Mouse (Mus musculus): ENCODE measurements around the gene Cbx1. TPM values are rescaled to one million over a fixed set of nuclear protein-coding genes. Genes with fewer than 3 reads are reported as not detected.

The Cbx1 gene
- polyA plus RNA-seq, 1 experiment from 2014 or later: 52.4 TPM

DNA sequence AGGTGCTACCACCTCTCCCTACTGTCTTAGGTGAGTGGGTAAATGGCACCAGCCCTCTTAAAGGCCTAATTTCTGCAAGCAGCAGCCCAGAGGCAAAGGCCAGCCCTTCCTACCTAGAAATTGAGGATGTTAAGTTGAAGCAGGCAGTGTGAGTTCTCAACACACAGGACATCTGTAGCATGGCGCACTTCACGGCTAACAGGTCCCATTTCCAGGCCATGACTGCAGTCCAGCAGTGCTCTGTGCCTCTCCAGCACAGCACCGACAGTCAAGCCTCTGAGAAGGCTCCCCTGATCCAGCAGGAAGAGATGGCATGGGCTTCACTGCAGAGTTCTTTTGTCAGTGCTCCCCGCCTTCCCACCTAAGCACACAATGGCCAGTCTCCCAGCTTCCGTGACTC is 28.1 kb downstream of the Cbx1 start:
- Histone ChIP-seq H3K4me1 (replicated peaks) (no peaks in the 10 kb centered on the region), H3K27ac (no peak overlapping the region), H3K27me3 (no peaks in the 10 kb centered on the region), H3K9me3 (replicated peaks) (no peaks in the 10 kb centered on the region), H3K4me3 (no peak overlapping the region), H3K9ac (no peak overlapping the region), H3K4me2 (no peak overlapping the region), H3K36me3 (peaks cover 78% of the 10 kb centered on the region)
- WGBS: 85% methylated on average over 5 of the region's 5 CpGs
- no peak for ATAC-seq (replicated peaks; ENCODE audit: insufficient number of reproducible peaks, insufficient read depth, low FRiP score, low read depth)

DNA sequence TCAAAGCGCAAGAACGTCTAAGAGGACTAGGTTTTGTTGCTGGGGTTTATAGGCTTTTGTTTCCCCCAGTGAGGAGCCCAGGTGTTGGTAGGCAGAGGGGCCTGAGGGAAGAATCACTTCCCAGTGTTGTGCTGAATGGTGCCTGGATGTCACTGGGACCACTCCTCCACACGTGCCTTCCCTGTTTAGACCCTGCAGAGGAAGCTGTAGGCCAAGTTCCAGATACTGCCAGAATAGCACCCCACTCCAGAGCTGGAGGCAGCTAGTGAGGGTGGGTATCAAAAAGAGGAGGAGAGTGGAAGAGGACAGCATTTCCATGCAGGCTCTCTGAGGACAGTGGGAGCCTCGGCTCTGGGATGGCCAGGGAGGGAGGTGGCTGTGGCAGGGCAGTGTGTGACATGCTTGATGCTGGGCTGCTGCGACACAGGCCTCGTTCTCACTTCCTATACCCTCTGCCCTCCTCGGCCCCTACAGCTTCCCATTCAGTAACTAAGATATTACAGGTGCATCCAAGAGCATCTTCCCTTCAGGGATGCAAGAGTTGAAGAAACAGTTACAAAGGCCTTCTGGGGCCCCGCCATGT is 29.3 kb downstream of the Cbx1 start:
- 83% methylated on average over 8 of the region's 8 CpGs for WGBS
- H3K36me3 ChIP-seq: peaks cover 75% of the 10 kb centered on the region
- H3K9me3 ChIP-seq (replicated peaks): no peaks in the 10 kb centered on the region
- no peaks in the 10 kb centered on the region for H3K27me3 ChIP-seq
- no peak for ATAC-seq (replicated peaks; ENCODE audit: insufficient number of reproducible peaks, insufficient read depth, low FRiP score, low read depth)
- H3K4me1 ChIP-seq (replicated peaks): peaks cover 11% of the 10 kb centered on the region
- no peak overlapping the region for H3K9ac ChIP-seq
- no peak overlapping the region for H3K4me2 ChIP-seq
- no peak overlapping the region for H3K27ac ChIP-seq
- H3K4me3 ChIP-seq: no peak overlapping the region

DNA sequence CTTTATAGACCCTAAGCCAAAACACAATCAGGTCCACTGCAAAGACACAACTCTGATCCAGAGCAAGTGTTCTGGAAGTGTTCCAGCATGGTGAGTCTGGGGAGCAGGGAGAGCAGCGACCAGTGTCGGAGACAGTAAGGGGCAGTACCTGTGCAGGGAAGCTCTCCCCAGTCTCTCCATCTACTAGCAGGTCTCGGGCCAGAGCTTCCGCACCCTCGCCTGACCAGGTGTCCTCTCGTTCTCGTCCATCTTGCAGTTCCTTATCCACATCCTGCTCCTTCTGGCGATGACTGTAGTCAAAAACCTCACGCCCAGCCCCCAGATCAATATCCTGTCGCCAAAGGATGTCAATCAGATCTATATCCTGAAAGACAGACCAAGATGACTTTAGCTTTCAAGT is 33.0 kb downstream of the Cbx1 start:
- H3K27ac ChIP-seq: no peak overlapping the region
- no peak for ATAC-seq (replicated peaks; ENCODE audit: insufficient number of reproducible peaks, insufficient read depth, low FRiP score, low read depth)
- H3K9ac ChIP-seq: no peak overlapping the region
- no peak overlapping the region for H3K4me2 ChIP-seq
- peaks cover 56% of the 10 kb centered on the region for H3K36me3 ChIP-seq
- no peaks in the 10 kb centered on the region for H3K9me3 ChIP-seq (replicated peaks)
- peaks cover 48% of the 10 kb centered on the region for H3K4me1 ChIP-seq (replicated peaks)
- H3K27me3 ChIP-seq: no peaks in the 10 kb centered on the region
- 89% methylated on average over 10 of the region's 10 CpGs for WGBS
- no peak overlapping the region for H3K4me3 ChIP-seq

DNA sequence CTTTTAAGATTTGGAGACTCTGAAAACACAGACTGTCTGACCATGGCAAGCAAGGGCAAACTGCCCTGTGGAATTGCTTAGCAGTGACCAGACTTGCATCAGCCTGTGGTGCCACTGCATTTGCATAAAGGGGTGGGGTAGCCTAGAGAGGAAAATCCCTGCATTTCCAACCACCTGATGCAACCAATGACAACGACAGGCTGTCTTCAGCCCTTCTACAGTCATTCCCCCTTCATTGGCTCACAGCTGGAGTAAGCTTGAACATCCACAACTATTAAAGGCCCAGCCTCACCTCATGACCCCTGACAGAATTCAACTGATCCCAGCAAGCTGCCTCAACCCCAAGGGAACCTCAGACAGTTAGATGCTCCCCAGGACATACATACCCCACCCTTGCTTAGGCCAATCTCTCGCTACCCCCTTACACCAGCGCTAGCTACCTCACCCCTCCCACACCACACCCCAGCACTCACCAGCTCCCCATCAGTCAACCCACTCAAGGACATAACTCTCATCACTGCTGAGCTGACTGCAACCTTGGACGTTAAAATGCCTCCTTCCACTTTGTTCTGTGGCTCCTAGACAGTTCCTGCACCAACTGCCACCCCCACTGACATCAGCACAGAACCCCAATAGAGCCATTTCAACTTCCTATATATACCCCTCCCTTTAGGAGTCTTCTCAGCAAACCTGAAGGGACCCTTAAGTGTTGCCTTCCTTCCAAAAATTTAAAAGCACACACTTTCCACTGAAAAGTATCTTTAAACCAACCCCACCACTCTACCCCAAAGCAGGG is 33.9 kb downstream of the Cbx1 start:
- WGBS: 36% methylated on average over 4 of the region's 4 CpGs
- H3K36me3 ChIP-seq: peaks cover 51% of the 10 kb centered on the region
- H3K9ac ChIP-seq: no peak overlapping the region
- H3K4me3 ChIP-seq: peak overlapping the region; percentile 81
- H3K27me3 ChIP-seq: no peaks in the 10 kb centered on the region
- H3K4me1 ChIP-seq (replicated peaks): peaks cover 58% of the 10 kb centered on the region
- ATAC-seq (replicated peaks; ENCODE audit: insufficient number of reproducible peaks, insufficient read depth, low FRiP score, low read depth): no peak
- H3K4me2 ChIP-seq: peak overlapping the region; percentile 97
- no peaks in the 10 kb centered on the region for H3K9me3 ChIP-seq (replicated peaks)
- no peak overlapping the region; the same call in 1 of the 2 replicates for H3K27ac ChIP-seq

DNA sequence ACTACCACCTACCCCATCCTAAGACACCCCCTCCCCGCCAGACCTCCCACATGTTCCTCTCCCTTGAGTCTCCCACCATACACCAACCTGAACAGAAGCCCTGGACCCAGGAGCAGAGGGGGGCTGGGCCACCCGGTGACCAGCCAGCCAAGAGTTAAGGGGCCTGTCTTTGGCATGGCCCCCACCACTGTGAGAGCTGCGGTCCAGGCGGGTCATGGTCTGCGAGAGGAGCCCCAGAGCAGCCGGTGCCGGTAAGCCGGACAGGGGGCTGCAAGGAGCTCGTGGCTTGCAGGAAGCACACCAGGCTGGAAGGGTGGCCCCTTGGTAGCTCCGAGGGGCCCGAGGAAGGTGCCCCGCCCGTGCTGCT is 34.5 kb downstream of the Cbx1 start:
- peaks cover 45% of the 10 kb centered on the region for H3K36me3 ChIP-seq
- 12% methylated on average over 9 of the region's 13 CpGs for WGBS
- peak overlapping the region; percentile 68 for H3K9ac ChIP-seq
- H3K27me3 ChIP-seq: no peaks in the 10 kb centered on the region
- peaks cover 62% of the 10 kb centered on the region for H3K4me1 ChIP-seq (replicated peaks)
- H3K27ac ChIP-seq: peak overlapping the region; percentile 100
- ATAC-seq (replicated peaks; ENCODE audit: insufficient number of reproducible peaks, insufficient read depth, low FRiP score, low read depth): no peak; the same call in 1 of the 2 replicates
- peak overlapping the region; percentile 81 for H3K4me3 ChIP-seq
- peak overlapping the region; percentile 97 for H3K4me2 ChIP-seq
- H3K9me3 ChIP-seq (replicated peaks): no peaks in the 10 kb centered on the region

DNA sequence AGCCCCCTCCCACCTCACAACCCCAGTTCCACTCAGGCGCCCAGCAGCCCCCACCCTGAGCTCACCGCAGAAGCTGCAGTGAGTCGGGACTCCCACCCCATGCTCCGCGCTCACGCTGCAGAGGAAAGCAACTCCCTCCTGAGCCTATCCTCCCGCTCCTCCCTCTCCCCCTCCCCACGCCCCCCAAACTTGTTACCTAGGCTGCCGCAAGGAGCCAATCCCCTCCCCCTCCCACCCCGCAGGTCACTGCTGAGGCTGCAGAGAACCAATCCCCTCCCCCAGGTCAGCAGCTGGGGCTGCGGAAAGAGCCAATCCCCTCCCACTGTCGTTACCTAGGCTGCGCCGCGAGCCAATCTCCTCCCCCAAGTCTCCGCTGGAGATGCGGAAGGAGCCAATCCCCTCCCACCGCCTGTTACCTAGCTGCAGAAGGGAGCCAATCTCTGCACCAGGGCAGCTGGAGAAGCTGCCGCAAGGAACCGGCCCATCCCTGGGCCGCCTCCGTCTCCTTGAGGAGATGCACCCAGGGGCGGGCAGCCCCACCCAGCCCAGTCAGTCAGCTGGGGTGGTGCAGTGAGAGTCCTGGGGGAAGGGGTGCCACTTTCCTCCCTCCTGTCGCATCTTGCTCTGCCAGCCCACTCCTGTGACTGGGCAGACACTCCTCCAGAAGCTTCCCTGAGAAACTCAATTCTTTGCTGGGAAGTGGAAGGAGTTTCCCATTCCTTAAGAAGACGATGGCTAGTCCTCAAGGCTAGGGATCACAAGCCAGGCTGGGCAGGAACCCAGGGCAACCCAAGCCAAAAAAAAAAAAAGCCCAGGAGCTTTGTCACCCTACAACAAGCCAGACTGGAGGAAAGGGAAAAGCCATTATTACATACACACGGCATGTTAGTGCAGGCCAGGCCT is 35.2 kb downstream of the Cbx1 start:
- H3K36me3 ChIP-seq: peaks cover 38% of the 10 kb centered on the region
- peak overlapping the region; percentile 100 for H3K27ac ChIP-seq
- peaks cover 67% of the 10 kb centered on the region for H3K4me1 ChIP-seq (replicated peaks)
- H3K9ac ChIP-seq: peak overlapping the region; percentile 68
- peak; percentile 82 for ATAC-seq (replicated peaks; ENCODE audit: insufficient number of reproducible peaks, insufficient read depth, low FRiP score, low read depth)
- no peaks in the 10 kb centered on the region for H3K27me3 ChIP-seq
- H3K4me2 ChIP-seq: peak overlapping the region; percentile 97
- peak overlapping the region; percentile 81 for H3K4me3 ChIP-seq
- H3K9me3 ChIP-seq (replicated peaks): no peaks in the 10 kb centered on the region
- 2% methylated on average over 25 of the region's 26 CpGs for WGBS

DNA sequence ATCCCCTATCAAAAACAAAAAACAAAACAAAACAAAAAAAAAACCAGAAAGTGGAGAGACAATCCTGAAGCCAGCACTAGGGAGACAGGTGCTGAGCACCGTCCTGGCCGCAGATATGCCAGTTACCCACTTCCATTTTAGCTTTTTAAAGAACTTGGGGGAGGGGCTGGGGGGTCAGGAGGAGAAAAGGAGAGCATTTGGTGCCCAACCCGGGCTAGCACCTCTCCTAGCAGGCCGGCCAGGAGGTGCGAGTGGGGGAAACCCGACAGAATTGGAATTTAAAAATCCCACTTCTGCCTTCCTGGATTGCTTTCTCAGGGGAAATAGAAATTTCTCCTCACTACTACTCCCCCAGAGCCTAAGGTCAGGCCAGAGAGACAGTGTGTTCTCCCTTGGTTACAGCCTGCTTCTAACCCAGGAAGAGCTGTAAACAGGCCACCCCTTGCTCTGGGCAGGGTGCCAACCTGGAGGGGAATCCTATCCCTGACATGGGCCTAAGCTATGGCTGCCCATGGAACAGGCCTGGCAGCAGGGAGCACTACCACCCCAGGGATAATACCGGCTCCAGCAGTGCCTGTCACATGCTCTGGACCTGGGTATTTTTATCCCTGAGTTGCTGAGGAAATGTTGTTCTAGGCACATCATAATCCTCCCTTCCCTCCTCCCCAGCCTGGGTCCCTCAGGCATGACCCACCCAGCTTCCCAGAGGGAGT is 36.0 kb downstream of the Cbx1 start:
- H3K4me2 ChIP-seq: peak overlapping the region; percentile 97
- H3K27ac ChIP-seq: peak overlapping the region; percentile 100
- no peaks in the 10 kb centered on the region for H3K9me3 ChIP-seq (replicated peaks)
- WGBS: 23% methylated on average over 7 of the region's 7 CpGs
- peak overlapping the region; percentile 81 for H3K4me3 ChIP-seq
- H3K4me1 ChIP-seq (replicated peaks): peaks cover 67% of the 10 kb centered on the region
- H3K9ac ChIP-seq: peak overlapping the region; percentile 83
- H3K36me3 ChIP-seq: peaks cover 30% of the 10 kb centered on the region
- ATAC-seq (replicated peaks; ENCODE audit: insufficient number of reproducible peaks, insufficient read depth, low FRiP score, low read depth): peak; percentile 20; the same call in 1 of the 2 replicates
- H3K27me3 ChIP-seq: no peaks in the 10 kb centered on the region

DNA sequence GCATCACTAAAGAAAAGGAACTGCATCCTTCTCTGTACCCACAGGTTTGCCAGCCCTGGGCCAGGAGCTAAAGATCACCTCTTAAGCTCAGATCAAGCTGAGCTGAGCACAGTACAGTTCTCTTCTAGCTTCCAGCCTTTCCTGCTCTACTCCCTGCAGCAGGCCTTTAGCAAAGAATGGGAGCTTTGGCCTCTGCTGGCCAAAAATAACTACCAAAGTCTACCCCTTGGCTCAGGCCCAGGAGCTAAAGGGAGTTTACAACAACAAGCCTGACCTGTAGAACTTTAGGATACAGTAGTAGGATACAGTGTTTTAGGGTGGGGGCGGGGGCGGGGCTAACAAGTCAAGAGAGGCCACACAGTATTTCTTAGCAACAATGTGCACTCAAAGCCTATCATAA is 37.6 kb downstream of the Cbx1 start:
- H3K27ac ChIP-seq: peak overlapping the region; percentile 100
- WGBS: 62% methylated on average over 2 of the region's 2 CpGs
- ATAC-seq (replicated peaks; ENCODE audit: insufficient number of reproducible peaks, insufficient read depth, low FRiP score, low read depth): no peak

DNA sequence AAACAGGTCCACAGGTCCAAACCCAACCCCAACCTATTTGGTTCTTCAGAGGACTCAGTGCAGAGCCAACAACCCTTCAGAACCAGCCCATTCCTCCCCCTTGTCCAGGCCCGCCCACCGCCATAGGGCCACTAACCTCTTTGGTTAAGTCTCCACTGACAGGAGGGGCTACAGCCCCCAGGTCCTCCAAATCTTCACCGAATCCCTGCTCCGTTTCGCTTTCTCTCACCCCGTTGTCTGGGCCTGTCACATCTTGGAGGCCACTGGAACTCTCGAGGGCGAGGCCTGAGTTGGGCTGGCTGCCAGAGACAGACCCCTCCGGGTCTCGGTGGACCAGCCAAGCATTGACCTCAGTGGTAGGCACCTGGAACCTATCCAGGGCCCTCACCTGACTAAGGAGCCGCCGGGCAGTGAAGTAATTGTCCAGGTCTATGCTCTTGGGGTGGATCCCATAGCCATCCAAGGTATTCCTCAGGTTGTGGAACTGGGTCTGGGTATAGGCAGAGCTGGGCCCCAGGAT is 38.2 kb downstream of the Cbx1 start:
- peak overlapping the region; percentile 81 for H3K4me3 ChIP-seq
- peaks cover 71% of the 10 kb centered on the region for H3K4me1 ChIP-seq (replicated peaks)
- H3K9me3 ChIP-seq (replicated peaks): no peaks in the 10 kb centered on the region
- 49% methylated on average over 12 of the region's 12 CpGs for WGBS
- peak overlapping the region; percentile 100 for H3K27ac ChIP-seq
- no peaks in the 10 kb centered on the region for H3K27me3 ChIP-seq
- peak overlapping the region; percentile 97 for H3K4me2 ChIP-seq
- H3K36me3 ChIP-seq: peaks cover 8% of the 10 kb centered on the region
- H3K9ac ChIP-seq: peak overlapping the region; percentile 83
- no peak for ATAC-seq (replicated peaks; ENCODE audit: insufficient number of reproducible peaks, insufficient read depth, low FRiP score, low read depth)

More for the DNA sequence above, 37.6 kb downstream of the Cbx1 start:
- peak overlapping the region; percentile 97 for H3K4me2 ChIP-seq
- peaks cover 15% of the 10 kb centered on the region for H3K36me3 ChIP-seq
- H3K9ac ChIP-seq: peak overlapping the region; percentile 83
- no peaks in the 10 kb centered on the region for H3K9me3 ChIP-seq (replicated peaks)
- H3K4me3 ChIP-seq: peak overlapping the region; percentile 81
- no peaks in the 10 kb centered on the region for H3K27me3 ChIP-seq
- peaks cover 71% of the 10 kb centered on the region for H3K4me1 ChIP-seq (replicated peaks)

DNA sequence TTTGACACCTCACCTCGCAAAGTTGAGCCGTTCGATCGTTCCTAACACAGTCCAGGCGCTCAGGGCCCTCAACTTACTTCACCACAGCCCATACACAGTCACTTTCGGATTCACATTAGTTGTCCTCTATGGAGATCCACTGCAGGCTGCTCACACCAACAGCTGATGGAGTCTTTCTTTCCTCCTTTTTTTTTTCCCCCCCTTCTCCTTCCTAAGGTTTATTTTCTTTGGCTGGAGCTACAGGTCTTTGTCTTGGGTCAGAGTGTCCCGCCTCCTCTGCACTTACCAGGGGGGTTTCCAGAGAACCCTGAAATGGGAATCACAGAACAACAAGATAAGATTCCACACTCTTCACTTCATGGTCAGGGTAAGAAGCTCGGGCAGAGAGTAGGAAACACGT is 39.0 kb downstream of the Cbx1 start:
- Histone ChIP-seq H3K27ac (peak overlapping the region; percentile 100), H3K9me3 (replicated peaks) (no peaks in the 10 kb centered on the region), H3K36me3 (peaks cover 5% of the 10 kb centered on the region; the same call in 1 of the 2 replicates), H3K9ac (peak overlapping the region; percentile 83), H3K4me3 (peak overlapping the region; percentile 81), H3K27me3 (no peaks in the 10 kb centered on the region), H3K4me1 (replicated peaks) (peaks cover 63% of the 10 kb centered on the region), H3K4me2 (peak overlapping the region; percentile 97)
- ATAC-seq (replicated peaks; ENCODE audit: insufficient number of reproducible peaks, insufficient read depth, low FRiP score, low read depth): no peak
- 35% methylated on average over 9 of the region's 9 CpGs for WGBS
